In the genomic region with DNA sequence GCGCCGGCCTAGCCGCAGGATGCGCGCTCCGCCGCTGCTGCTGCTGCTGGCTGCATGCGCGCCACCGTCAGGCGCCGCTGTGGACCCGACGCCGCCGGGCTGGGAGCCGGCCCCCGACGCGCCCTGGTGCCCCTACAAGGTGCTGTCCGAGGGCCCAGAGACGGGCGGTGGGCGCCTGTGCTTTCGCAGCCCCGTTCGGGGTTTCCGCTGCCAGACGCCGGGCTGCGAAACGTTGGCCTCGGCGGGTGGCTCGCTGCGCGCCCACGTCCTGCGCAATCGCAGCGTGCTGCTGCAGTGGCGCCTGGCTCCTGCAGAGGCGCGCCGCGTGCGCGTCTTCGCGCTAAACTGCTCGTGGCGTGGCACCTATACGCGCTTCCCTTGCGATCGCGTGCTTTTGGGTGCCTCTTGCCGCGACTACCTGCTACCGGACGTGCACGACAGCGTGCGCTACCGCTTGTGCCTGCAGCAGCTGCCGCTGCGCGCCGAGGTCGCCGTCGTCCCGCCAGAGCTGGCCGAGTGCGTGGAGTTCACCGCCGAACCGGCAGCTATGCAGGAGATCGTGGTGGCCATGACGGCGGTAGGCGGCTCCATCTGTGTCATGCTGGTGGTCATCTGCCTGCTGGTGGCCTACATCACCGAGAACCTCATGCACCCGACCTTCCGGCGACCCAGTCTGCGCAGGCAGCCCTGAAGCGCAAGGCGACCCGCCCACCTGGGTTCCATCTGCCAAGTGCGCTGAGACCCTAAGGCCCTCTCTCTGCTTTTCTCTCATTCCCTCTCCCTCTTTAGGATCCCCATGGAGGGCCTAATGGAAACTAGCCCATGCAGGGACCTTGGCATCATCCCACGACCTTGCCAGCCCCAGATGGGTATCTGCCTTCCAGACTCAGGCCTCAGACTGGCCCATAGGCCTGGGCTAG, we compare ENCODE assay signal across 8 mouse cellular contexts. TPM values are rescaled to one million over a fixed set of nuclear protein-coding genes. Genes with fewer than 3 reads are reported as not detected.
DNase-seq lines count a peak whose midpoint lies in the region; ATAC-seq lines count a peak whose summit lies in the region.

No protein-coding gene starts in this region.

- intact Hi-C loops in left cerebral cortex, postnatal 4 days (cut with DNase I) = no loop called here

- H3K4me2 ChIP-seq in intestine, embryonic 16.5 days (ENCODE audit: low read depth, low read length) = peak overlapping the region; percentile 98

- H3K27me3 ChIP-seq in intestine, embryonic 16.5 days (replicated peaks; ENCODE audit: control insufficient read depth, insufficient read depth, low read length) = no peaks in the 10 kb centered on the region
- peaks cover 45% of the 10 kb centered on the region for H3K27me3 ChIP-seq in midbrain, embryonic 10.5 days (ENCODE audit: low read depth, poor library complexity, severe bottlenecking)

- no peak overlapping the region for H3K27ac ChIP-seq in intestine, embryonic 16.5 days (ENCODE audit: low read length)
- H3K27ac ChIP-seq in midbrain, embryonic 10.5 days (replicated peaks) = peak overlapping the region; percentile 83

- H3K9ac ChIP-seq in intestine, embryonic 16.5 days (ENCODE audit: low read depth, low read length) = peak overlapping the region; percentile 82

- peaks cover 19% of the 10 kb centered on the region for H3K4me1 ChIP-seq in intestine, embryonic 16.5 days (ENCODE audit: control insufficient read depth, insufficient read depth, low read length)
- H3K4me1 ChIP-seq in midbrain, embryonic 10.5 days = peaks cover 19% of the 10 kb centered on the region

- H3K9me3 ChIP-seq in intestine, embryonic 16.5 days (ENCODE audit: control insufficient read depth, low read length) = no peaks in the 10 kb centered on the region
- no peaks in the 10 kb centered on the region for H3K9me3 ChIP-seq in midbrain, embryonic 10.5 days (replicated peaks)

- ATAC-seq in intestine, embryonic 16.5 days = peak; percentile 72

- peak overlapping the region; percentile 76 for H3K4me3 ChIP-seq in intestine, embryonic 16.5 days (ENCODE audit: low read length)
- H3K4me3 ChIP-seq in midbrain, embryonic 10.5 days = peak overlapping the region; percentile 81

- WGBS in intestine, embryonic 16.5 days = 2% methylated on average over 92 of the region's 92 CpGs
- 2% methylated on average over 92 of the region's 92 CpGs for WGBS in midbrain, embryonic 10.5 days

- no peaks in the 10 kb centered on the region for H3K36me3 ChIP-seq in intestine, embryonic 16.5 days (ENCODE audit: control insufficient read depth, insufficient read depth, low read length)
- H3K36me3 ChIP-seq in midbrain, embryonic 10.5 days = no peaks in the 10 kb centered on the region

- peak; percentile 59 to 63 for DNase-seq in adrenal gland, adult 18-20 months (ENCODE audit: low spot score in 2 of 2)
- DNase-seq in embryo, embryonic 10 days (ENCODE audit: low spot score) = peak; percentile 61
- DNase-seq in gastrocnemius, postnatal 25 days = peak; percentile 57
- peak; percentile 53 for DNase-seq in left cerebral cortex, postnatal 4 days
- DNase-seq in midbrain, embryonic 10.5 days (ENCODE audit: low spot score) = peak; percentile 64
- DNase-seq in right cerebral cortex, postnatal 25 days = peak; percentile 87
- peak; percentile 39 for DNase-seq in yolk sac, embryonic 10.5 days (ENCODE audit: low spot score)

RNA-seq across cellular contexts. Expression of a gene that starts 0.6 kb away (rescaled TPM):
- total RNA-seq in adrenal gland, adult 18-20 months (2021) = 10 to 100 TPM; 31.5 to 48.1 TPM
- 1 to 10 TPM; 1.5 to 1.7 TPM for total RNA-seq in gastrocnemius, postnatal 25 days (2021)
- polyA plus RNA-seq in intestine, embryonic 16.5 days (2015; fragmentation: Nextera tagmentation; extraction: Ambion mirVana) = 1.9 and 2.0 TPM in 2 replicates
- 10 to 100 TPM; 20.3 to 22.0 TPM for total RNA-seq in left cerebral cortex, postnatal 4 days (2021)
- 0.98 and 1.1 TPM in 2 replicates for polyA plus RNA-seq in midbrain, embryonic 10.5 days (2016; fragmentation: Nextera tagmentation; extraction: Ambion mirVana)

RNA-seq across cellular contexts. Expression of a gene that starts 9.9 kb away (rescaled TPM):
- total RNA-seq in adrenal gland, adult 18-20 months (2021) = 100 to 1,000 TPM in 1 of 2 experiments, 10 to 100 TPM in 1; 92.0 to 105 TPM
- 10 to 100 TPM; 32.4 to 36.3 TPM for total RNA-seq in gastrocnemius, postnatal 25 days (2021)
- polyA plus RNA-seq in intestine, embryonic 16.5 days (2015; fragmentation: Nextera tagmentation; extraction: Ambion mirVana) = 155 and 163 TPM in 2 replicates
- 10 to 100 TPM; 82.1 to 83.7 TPM for total RNA-seq in left cerebral cortex, postnatal 4 days (2021)
- polyA plus RNA-seq in midbrain, embryonic 10.5 days (2016; fragmentation: Nextera tagmentation; extraction: Ambion mirVana) = 167 and 169 TPM in 2 replicates

RNA-seq across cellular contexts. Expression of a gene that starts 25.7 kb away (rescaled TPM):
- 10 to 100 TPM; 57.1 to 59.7 TPM for total RNA-seq in adrenal gland, adult 18-20 months (2021)
- 10 to 100 TPM; 14.4 to 14.5 TPM for total RNA-seq in gastrocnemius, postnatal 25 days (2021)
- polyA plus RNA-seq in intestine, embryonic 16.5 days (2015; fragmentation: Nextera tagmentation; extraction: Ambion mirVana) = 18.6 and 18.7 TPM in 2 replicates
- total RNA-seq in left cerebral cortex, postnatal 4 days (2021) = 100 to 1,000 TPM in 1 of 2 experiments, 10 to 100 TPM in 1; 91.0 to 105 TPM
- 22.0 and 22.5 TPM in 2 replicates for polyA plus RNA-seq in midbrain, embryonic 10.5 days (2016; fragmentation: Nextera tagmentation; extraction: Ambion mirVana)

RNA-seq across cellular contexts. Expression of a gene that starts 39.9 kb away (rescaled TPM):
- total RNA-seq in adrenal gland, adult 18-20 months (2021) = under 1 TPM; 0.48 to 0.89 TPM
- total RNA-seq in gastrocnemius, postnatal 25 days (2021) = under 1 TPM; 0.26 to 0.27 TPM
- 0.16 and 0.23 TPM in 2 replicates for polyA plus RNA-seq in intestine, embryonic 16.5 days (2015; fragmentation: Nextera tagmentation; extraction: Ambion mirVana)
- 10 to 100 TPM; 41.0 to 44.8 TPM for total RNA-seq in left cerebral cortex, postnatal 4 days (2021)
- 0.65 and 1.2 TPM in 2 replicates for polyA plus RNA-seq in midbrain, embryonic 10.5 days (2016; fragmentation: Nextera tagmentation; extraction: Ambion mirVana)

RNA-seq across cellular contexts. Expression of a gene that starts 41.6 kb away (rescaled TPM):
- total RNA-seq in adrenal gland, adult 18-20 months (2021) = 10 to 100 TPM in 1 of 2 experiments, 1 to 10 TPM in 1; 5.6 to 12.8 TPM
- total RNA-seq in gastrocnemius, postnatal 25 days (2021) = 1 to 10 TPM; 3.0 to 5.0 TPM
- 39.6 and 41.3 TPM in 2 replicates for polyA plus RNA-seq in intestine, embryonic 16.5 days (2015; fragmentation: Nextera tagmentation; extraction: Ambion mirVana)
- total RNA-seq in left cerebral cortex, postnatal 4 days (2021) = 1 to 10 TPM; 3.9 to 4.8 TPM
- 4.7 TPM in 2 replicates for polyA plus RNA-seq in midbrain, embryonic 10.5 days (2016; fragmentation: Nextera tagmentation; extraction: Ambion mirVana)

Comparison
In these comparisons a context has a peak if more than half of its experiments do, and no peak if none do; other contexts are left out.
1. RNA of a gene that starts 0.6 kb away (total RNA-seq): 31.5 to 48.1 TPM in adrenal gland, adult 18-20 months and 20.3 to 22.0 TPM in left cerebral cortex, postnatal 4 days; 1.5 to 1.7 TPM in gastrocnemius, postnatal 25 days; every median in the first group is over 4 times any median in the second.
2. Peak in every context shown above with its lines, with median percentiles within 50 percentile points of each other: DNase-seq.